Mouse (Mus musculus): ENCODE data around the gene Syvn1.

- TF ChIP-seq POLR2A (IDR thresholded peaks at IDR 0.05; ENCODE audit: insufficient read depth, low read depth, low read length) (no peak), CTCF (IDR thresholded peaks at IDR 0.05; ENCODE audit: insufficient read depth, low read depth, low read length) (no peak)
Observed at GRCm38 (mm10) chr19:6070571-6071250, 24.3 kb downstream of the Syvn1 start.

All from olfactory bulb, adult 2 months (tissue).